Mouse (Mus musculus): Measurements from ENCODE around the gene Pakap.

Pakap gene

GRCm38 (mm10) chr4:57837089-57837488 is 269.1 kb downstream of the Pakap start:
- no peak for DNase-seq (ENCODE audit: low read depth, low spot score)

- no peak for DNase-seq (ENCODE audit: low read depth, low spot score)
Measured at GRCm38 (mm10) chr4:57839343-57839742, 271.4 kb downstream of the Pakap start.

GRCm38 (mm10) chr4:57841911-57842310 is 273.9 kb downstream of the Pakap start:
- no peak for DNase-seq (ENCODE audit: low read depth, low spot score)

- no peak for DNase-seq (ENCODE audit: low read depth, low spot score)
Measured at GRCm38 (mm10) chr4:57842472-57843305, 274.7 kb downstream of the Pakap start.

GRCm38 (mm10) chr4:57845031-57845431 is 277.1 kb downstream of the Pakap start:
- no peak for DNase-seq (ENCODE audit: low read depth, low spot score)

GRCm38 (mm10) chr4:57845541-57846210 is 277.7 kb downstream of the Pakap start:
- no peak for DNase-seq (ENCODE audit: low read depth, low spot score)

- no peak for DNase-seq (ENCODE audit: low read depth, low spot score)
Measured at GRCm38 (mm10) chr4:57846381-57846990, 278.5 kb downstream of the Pakap start.

GRCm38 (mm10) chr4:57846991-57847422 is 279.0 kb downstream of the Pakap start:
- DNase-seq (ENCODE audit: low read depth, low spot score) = no peak

- no peak for DNase-seq (ENCODE audit: low read depth, low spot score)
Measured at GRCm38 (mm10) chr4:57847676-57848075, 279.7 kb downstream of the Pakap start.

GRCm38 (mm10) chr4:57849465-57849864 is 281.5 kb downstream of the Pakap start:
- DNase-seq (ENCODE audit: low read depth, low spot score) = no peak

GRCm38 (mm10) chr4:57851731-57852130 is 283.8 kb downstream of the Pakap start:
- DNase-seq (ENCODE audit: low read depth, low spot score) = no peak

GRCm38 (mm10) chr4:57852461-57853040 is 284.6 kb downstream of the Pakap start:
- DNase-seq (ENCODE audit: low read depth, low spot score) = no peak

- DNase-seq (ENCODE audit: low read depth, low spot score) = no peak
Measured at GRCm38 (mm10) chr4:57854181-57854580, 286.2 kb downstream of the Pakap start.

- DNase-seq (ENCODE audit: low read depth, low spot score) = no peak
Measured at GRCm38 (mm10) chr4:57855281-57855941, 287.4 kb downstream of the Pakap start.

GRCm38 (mm10) chr4:57856673-57857072 is 288.7 kb downstream of the Pakap start:
- DNase-seq (ENCODE audit: low read depth, low spot score) = no peak

GRCm38 (mm10) chr4:57860204-57860611 is 292.2 kb downstream of the Pakap start:
- DNase-seq (ENCODE audit: low read depth, low spot score) = no peak

GRCm38 (mm10) chr4:57861166-57861565 is 293.2 kb downstream of the Pakap start:
- no peak for DNase-seq (ENCODE audit: low read depth, low spot score)

- DNase-seq (ENCODE audit: low read depth, low spot score) = no peak
Measured at GRCm38 (mm10) chr4:57861856-57862255, 293.9 kb downstream of the Pakap start.

- no peak for DNase-seq (ENCODE audit: low read depth, low spot score)
Measured at GRCm38 (mm10) chr4:57862269-57862986, 294.4 kb downstream of the Pakap start.

GRCm38 (mm10) chr4:57866088-57866487 is 298.1 kb downstream of the Pakap start:
- no peak for DNase-seq (ENCODE audit: low read depth, low spot score)

GRCm38 (mm10) chr4:57866990-57867389 is 299.0 kb downstream of the Pakap start:
- no peak for DNase-seq (ENCODE audit: low read depth, low spot score)
